Mouse (Mus musculus) embryonic facial prominence, embryonic 10.5 days (tissue): ENCODE measurements around the gene Akr1c14. TPM values are rescaled to one million over a fixed set of nuclear protein-coding genes. Genes with fewer than 3 reads are reported as not detected.
A peak's percentile ranks its signal among the peaks of the same experiment; 100 is the strongest.
"Not testable (repeated sequence)": the region's sequence is repeated elsewhere in the genome, so short reads cannot be mapped to it uniquely, and the experiment has no call there.

ENCODE experiments used
- DNase-seq: peaks from one replicate; pipeline ENCODE4 v3.0.0-alpha.2; 2017; ENCODE audit warnings: low spot score
- H3K27ac ChIP-seq: fragments of 300-500 bp; sonication (generic); replicated peaks from 2 replicates; pipeline ENCODE4 v1.5.1; 2016; ENCODE audit warnings: mild to moderate bottlenecking
- H3K27me3 ChIP-seq: fragments of 300-500 bp; sonication (generic); replicated peaks from 2 replicates; pipeline ENCODE4 v1.6.1; 2016; ENCODE audit warnings: low read depth, mild to moderate bottlenecking; ENCODE audit not compliant: poor library complexity, severe bottlenecking
- H3K36me3 ChIP-seq: fragments of 300-500 bp; sonication (generic); replicated peaks from 2 replicates; pipeline ENCODE4 v1.6.1; 2016; ENCODE audit warnings: mild to moderate bottlenecking, moderate library complexity
- H3K4me1 ChIP-seq: fragments of 300-500 bp; sonication (generic); 2 replicates; pipeline ENCODE4 v1.6.1; 2016
- H3K4me3 ChIP-seq: fragments of 300-500 bp; sonication (generic); 2 replicates; pipeline ENCODE4 v1.5.1; 2016; ENCODE audit warnings: mild to moderate bottlenecking, moderate library complexity
- H3K9me3 ChIP-seq: fragments of 300-500 bp; sonication (generic); 2 replicates; pipeline ENCODE4 v1.6.1; 2016; ENCODE audit warnings: mild to moderate bottlenecking
- WGBS: fragments of 180-500 bp; shearing (Covaris S2); methylation state at CpG from one replicate; pipeline ENCODE4 v1.1.7; 2016; 5-methylcytosine and 5-hydroxymethylcytosine counted together
- polyA plus RNA-seq: library from polyadenylated mRNA; unstranded; fragments of >200 nt; fragmentation: Nextera tagmentation; extraction: Ambion mirVana; gene quantifications from 2 replicates; pipeline ENCODE4 v1.2.1, GENCODE M21; 2016

Gene Akr1c14
- polyA plus RNA-seq, 1 experiment from 2014 or later: 0.26 TPM

GRCm38 (mm10) chr13:4059363-4059762 lies 10.6 kb downstream of the Akr1c14 start:
- H3K4me1 ChIP-seq: no peaks in the 10 kb centered on the region
- WGBS: 66% methylated on average over 5 of the region's 5 CpGs
- no peak for DNase-seq
- no peaks in the 10 kb centered on the region for H3K27me3 ChIP-seq
- H3K9me3 ChIP-seq: no peaks in the 10 kb centered on the region
- H3K36me3 ChIP-seq: no peaks in the 10 kb centered on the region
- no peak overlapping the region for H3K4me3 ChIP-seq
- H3K27ac ChIP-seq: no peak overlapping the region

- no peak overlapping the region for H3K27ac ChIP-seq
- 74% methylated on average over 3 of the region's 3 CpGs for WGBS
- H3K4me3 ChIP-seq: no peak overlapping the region
- H3K27me3 ChIP-seq: no peaks in the 10 kb centered on the region
- DNase-seq: no peak
- no peaks in the 10 kb centered on the region for H3K9me3 ChIP-seq
- no peaks in the 10 kb centered on the region for H3K36me3 ChIP-seq
- no peaks in the 10 kb centered on the region for H3K4me1 ChIP-seq
Measured at GRCm38 (mm10) chr13:4060214-4060730, 11.5 kb downstream of the Akr1c14 start.

GRCm38 (mm10) chr13:4076517-4077435 lies 28.0 kb downstream of the Akr1c14 start:
- 84% methylated on average over 9 of the region's 9 CpGs for WGBS

GRCm38 (mm10) chr13:4079876-4080275 lies 31.1 kb downstream of the Akr1c14 start:
- Histone ChIP-seq H3K27me3 (no peaks in the 10 kb centered on the region), H3K4me1 (no peaks in the 10 kb centered on the region), H3K9me3 (no peaks in the 10 kb centered on the region), H3K4me3 (no peak overlapping the region), H3K27ac (no peak overlapping the region), H3K36me3 (no peaks in the 10 kb centered on the region)
- no peak for DNase-seq

More at GRCm38 (mm10) chr13:4076517-4077435, 28.0 kb downstream of the Akr1c14 start:
- H3K27ac ChIP-seq: no peak overlapping the region
- H3K27me3 ChIP-seq: no peaks in the 10 kb centered on the region
- no peak overlapping the region for H3K4me3 ChIP-seq
- H3K4me1 ChIP-seq: no peaks in the 10 kb centered on the region
- H3K9me3 ChIP-seq: no peaks in the 10 kb centered on the region
- no peak for DNase-seq
- H3K36me3 ChIP-seq: no peaks in the 10 kb centered on the region

GRCm38 (mm10) chr13:4101691-4102090 lies 52.9 kb downstream of the Akr1c14 start:
- no peak for DNase-seq
- H3K4me1 ChIP-seq: no peaks in the 10 kb centered on the region
- no peak overlapping the region for H3K27ac ChIP-seq
- no peaks in the 10 kb centered on the region for H3K36me3 ChIP-seq
- H3K9me3 ChIP-seq: no peaks in the 10 kb centered on the region
- no peaks in the 10 kb centered on the region for H3K27me3 ChIP-seq
- no peak overlapping the region for H3K4me3 ChIP-seq

GRCm38 (mm10) chr13:4102721-4103120 lies 53.9 kb downstream of the Akr1c14 start:
- Histone ChIP-seq H3K9me3 (no peaks in the 10 kb centered on the region), H3K36me3 (no peaks in the 10 kb centered on the region), H3K27me3 (no peaks in the 10 kb centered on the region), H3K27ac (no peak overlapping the region), H3K4me3 (no peak overlapping the region), H3K4me1 (no peaks in the 10 kb centered on the region)
- DNase-seq: no peak

GRCm38 (mm10) chr13:4110281-4111188 lies 61.7 kb downstream of the Akr1c14 start:
- Histone ChIP-seq H3K4me3 (no peak overlapping the region), H3K4me1 (no peaks in the 10 kb centered on the region), H3K27ac (no peak overlapping the region), H3K9me3 (no peaks in the 10 kb centered on the region), H3K36me3 (no peaks in the 10 kb centered on the region), H3K27me3 (no peaks in the 10 kb centered on the region)
- DNase-seq: peak; percentile 76
- WGBS: 31% methylated on average over 6 of the region's 6 CpGs

- 78% methylated on average over 2 of the region's 2 CpGs for WGBS
- Histone ChIP-seq H3K27ac (no peak overlapping the region), H3K9me3 (peaks cover 2% of the 10 kb centered on the region; the same call in 1 of the 2 replicates), H3K36me3 (no peaks in the 10 kb centered on the region), H3K4me1 (no peaks in the 10 kb centered on the region), H3K4me3 (no peak overlapping the region), H3K27me3 (no peaks in the 10 kb centered on the region)
- DNase-seq: no peak
Measured at GRCm38 (mm10) chr13:4119181-4119904, 70.5 kb downstream of the Akr1c14 start.

- WGBS: 90% methylated on average over 7 of the region's 7 CpGs
- H3K27ac ChIP-seq: no peak overlapping the region
- no peak overlapping the region for H3K4me3 ChIP-seq
- no peaks in the 10 kb centered on the region for H3K4me1 ChIP-seq
- DNase-seq: no peak
- H3K36me3 ChIP-seq: no peaks in the 10 kb centered on the region
- no peaks in the 10 kb centered on the region for H3K27me3 ChIP-seq
- peaks cover 5% of the 10 kb centered on the region; the same call in 1 of the 2 replicates for H3K9me3 ChIP-seq
Measured at GRCm38 (mm10) chr13:4123146-4123545, 74.3 kb downstream of the Akr1c14 start.

GRCm38 (mm10) chr13:4124471-4124870 lies 75.7 kb downstream of the Akr1c14 start:
- H3K9me3 ChIP-seq: not testable (repeated sequence)

GRCm38 (mm10) chr13:4125846-4126245 lies 77.0 kb downstream of the Akr1c14 start:
- DNase-seq, H3K4me3 ChIP-seq, H3K36me3 ChIP-seq, H3K4me1 ChIP-seq, H3K27ac ChIP-seq, H3K27me3 ChIP-seq, H3K9me3 ChIP-seq: not testable (repeated sequence)
- 82% methylated on average over 1 of the region's 1 CpGs for WGBS

More at GRCm38 (mm10) chr13:4124471-4124870, 75.7 kb downstream of the Akr1c14 start:
- not testable (repeated sequence) for DNase-seq, H3K36me3 ChIP-seq, H3K27ac ChIP-seq, H3K27me3 ChIP-seq, H3K4me3 ChIP-seq, H3K4me1 ChIP-seq
- 91% methylated on average over 6 of the region's 6 CpGs for WGBS

- H3K4me1 ChIP-seq: no peaks in the 10 kb centered on the region
- H3K27ac ChIP-seq: no peak overlapping the region
- H3K4me3 ChIP-seq: no peak overlapping the region
- no peaks in the 10 kb centered on the region for H3K27me3 ChIP-seq
- peaks cover 4% of the 10 kb centered on the region; the same call in 1 of the 2 replicates for H3K9me3 ChIP-seq
- WGBS: 46% methylated on average over 5 of the region's 5 CpGs
- H3K36me3 ChIP-seq: no peaks in the 10 kb centered on the region
- DNase-seq: peak; percentile 19
Measured at GRCm38 (mm10) chr13:4129100-4129499, 80.3 kb downstream of the Akr1c14 start.
